Comparison of ENCODE assay signal across 17 mouse cellular contexts in genomic region chr12:56296524-56296923, GRCm38 (mm10). TPM values are rescaled to one million over a fixed set of nuclear protein-coding genes. Genes with fewer than 3 reads are reported as not detected.
A peak's percentile ranks its signal among the peaks of the same experiment; 100 is the strongest.
DNase-seq lines count a peak whose midpoint lies in the region; ATAC-seq and TF ChIP-seq lines count a peak whose summit lies in the region.
"Had no signal": no experiment of that assay in that cellular context is flagged by ENCODE, and none has a peak within 500 bp of the region (broad histone marks: within the 10 kb centered on the region; RNA-seq: fewer than 3 reads in every experiment).

No protein-coding gene starts in this region.

- H3K4me3 ChIP-seq in forebrain, embryonic 13.5 days, result no peak overlapping the region
- no peak overlapping the region for H3K4me3 ChIP-seq in forebrain, embryonic 10.5 days
- H3K4me3 ChIP-seq in midbrain, embryonic 13.5 days (replicated peaks), result no peak overlapping the region
- H3K4me3 ChIP-seq in midbrain, postnatal 0 days (ENCODE audit: low read depth, low read length), result no peak overlapping the region
- no peak overlapping the region for H3K4me3 ChIP-seq in intestine, embryonic 16.5 days (ENCODE audit: low read length)
- no peak overlapping the region for H3K4me3 ChIP-seq in liver, postnatal 0 days (ENCODE audit: low read depth, low read length)
- H3K4me3 ChIP-seq: embryonic facial prominence, embryonic 12.5 days; heart, embryonic 13.5 days; layer of hippocampus, adult 2 months; limb, embryonic 15.5 days had no signal

- peaks cover 17% of the 10 kb centered on the region for H3K4me1 ChIP-seq in forebrain, embryonic 13.5 days
- peaks cover 33% of the 10 kb centered on the region for H3K4me1 ChIP-seq in forebrain, embryonic 10.5 days
- peaks cover 27% of the 10 kb centered on the region for H3K4me1 ChIP-seq in midbrain, embryonic 13.5 days (replicated peaks)
- H3K4me1 ChIP-seq in midbrain, postnatal 0 days (ENCODE audit: insufficient read depth, low read length), result no peaks in the 10 kb centered on the region
- peaks cover 13% of the 10 kb centered on the region for H3K4me1 ChIP-seq in intestine, embryonic 16.5 days (ENCODE audit: control insufficient read depth, insufficient read depth, low read length)
- H3K4me1 ChIP-seq in liver, postnatal 0 days (ENCODE audit: insufficient read depth), result no peaks in the 10 kb centered on the region

- TF ChIP-seq EP300 in liver, postnatal 0 days (IDR thresholded peaks at IDR 0.05; ENCODE audit: low read depth), result no peak

- peak; percentile 37; the same call in 1 of the 2 replicates for ATAC-seq in forebrain, embryonic 13.5 days
- peak; percentile 21; the same call in 1 of the 2 replicates for ATAC-seq in midbrain, embryonic 13.5 days
- no peak for ATAC-seq in midbrain, postnatal 0 days (ENCODE audit: low FRiP score)
- ATAC-seq in intestine, embryonic 16.5 days, result peak; percentile 40; the same call in 1 of the 2 replicates
- ATAC-seq in liver, postnatal 0 days, result no peak

- H3K9me3 ChIP-seq in forebrain, embryonic 13.5 days (replicated peaks), result no peaks in the 10 kb centered on the region
- H3K9me3 ChIP-seq in forebrain, embryonic 10.5 days, result no peaks in the 10 kb centered on the region
- no peaks in the 10 kb centered on the region for H3K9me3 ChIP-seq in midbrain, embryonic 13.5 days
- no peaks in the 10 kb centered on the region for H3K9me3 ChIP-seq in midbrain, postnatal 0 days (ENCODE audit: low read length)
- H3K9me3 ChIP-seq in intestine, embryonic 16.5 days (ENCODE audit: control insufficient read depth, low read length), result no peaks in the 10 kb centered on the region
- H3K9me3 ChIP-seq in liver, postnatal 0 days (ENCODE audit: low read length), result no peaks in the 10 kb centered on the region
- H3K9me3 ChIP-seq: embryonic facial prominence, embryonic 12.5 days; heart, embryonic 13.5 days; limb, embryonic 15.5 days had no signal

- no peak overlapping the region for H3K4me2 ChIP-seq in forebrain, embryonic 13.5 days
- H3K4me2 ChIP-seq in midbrain, embryonic 13.5 days (replicated peaks), result no peak overlapping the region
- H3K4me2 ChIP-seq in midbrain, postnatal 0 days (ENCODE audit: low read depth, low read length, poor library complexity, severe bottlenecking), result no peak overlapping the region
- H3K4me2 ChIP-seq in intestine, embryonic 16.5 days (ENCODE audit: low read depth, low read length), result no peak overlapping the region
- no peak overlapping the region for H3K4me2 ChIP-seq in liver, postnatal 0 days (ENCODE audit: low read depth, low read length)
- H3K4me2 ChIP-seq: embryonic facial prominence, embryonic 12.5 days; heart, embryonic 13.5 days; limb, embryonic 15.5 days had no signal

- H3K27ac ChIP-seq in forebrain, embryonic 13.5 days, result no peak overlapping the region
- H3K27ac ChIP-seq in forebrain, embryonic 10.5 days, result no peak overlapping the region
- H3K27ac ChIP-seq in midbrain, embryonic 13.5 days, result no peak overlapping the region; the same call in 1 of the 2 replicates
- no peak overlapping the region for H3K27ac ChIP-seq in midbrain, postnatal 0 days (ENCODE audit: low read depth, low read length)
- H3K27ac ChIP-seq in intestine, embryonic 16.5 days (ENCODE audit: low read length), result no peak overlapping the region
- H3K27ac ChIP-seq in liver, postnatal 0 days (ENCODE audit: low read depth), result no peak overlapping the region
- H3K27ac ChIP-seq: embryonic facial prominence, embryonic 12.5 days; heart, embryonic 13.5 days; layer of hippocampus, adult 2 months; limb, embryonic 15.5 days had no signal

- DNase-seq in forebrain, embryonic 10.5 days (ENCODE audit: extremely low spot score, low spot score), result no peak
- DNase-seq in midbrain, postnatal 0 days (ENCODE audit: low spot score), result no peak
- peak; percentile 69 for DNase-seq in lung, postnatal 36 days
- DNase-seq in urinary bladder, postnatal 10 days (ENCODE audit: low spot score), result no peak
- no peak for DNase-seq in liver, postnatal 0 days
- DNase-seq: adrenal gland, adult 2 months; cerebellum, adult 11-12 months; cerebellum, postnatal 36 days; heart, postnatal 4 days had no signal

- 28% methylated on average over 6 of the region's 6 CpGs for WGBS in forebrain, embryonic 13.5 days
- 19% methylated on average over 6 of the region's 6 CpGs for WGBS in forebrain, embryonic 10.5 days
- WGBS in midbrain, embryonic 13.5 days, result 21% methylated on average over 6 of the region's 6 CpGs
- WGBS in midbrain, postnatal 0 days, result 47% methylated on average over 6 of the region's 6 CpGs
- WGBS in intestine, embryonic 16.5 days, result 39% methylated on average over 6 of the region's 6 CpGs
- WGBS in liver, postnatal 0 days (ENCODE audit: insufficient replicate concordance), result 61% methylated on average over 6 of the region's 6 CpGs

- H3K36me3 ChIP-seq in forebrain, embryonic 13.5 days (ENCODE audit: poor library complexity, severe bottlenecking), result no peaks in the 10 kb centered on the region
- no peaks in the 10 kb centered on the region for H3K36me3 ChIP-seq in forebrain, embryonic 10.5 days (replicated peaks)
- no peaks in the 10 kb centered on the region for H3K36me3 ChIP-seq in midbrain, embryonic 13.5 days
- H3K36me3 ChIP-seq in midbrain, postnatal 0 days (ENCODE audit: insufficient read depth, low read length), result no peaks in the 10 kb centered on the region
- no peaks in the 10 kb centered on the region for H3K36me3 ChIP-seq in intestine, embryonic 16.5 days (ENCODE audit: control insufficient read depth, insufficient read depth, low read length)
- no peaks in the 10 kb centered on the region for H3K36me3 ChIP-seq in liver, postnatal 0 days (replicated peaks; ENCODE audit: insufficient read depth, low read length)
- H3K36me3 ChIP-seq: embryonic facial prominence, embryonic 12.5 days; heart, embryonic 13.5 days; limb, embryonic 15.5 days had no signal

- TF ChIP-seq CTCF in midbrain, postnatal 0 days (IDR thresholded peaks at IDR 0.05), result no peak
- no peak for TF ChIP-seq CTCF in liver, postnatal 0 days (IDR thresholded peaks at IDR 0.05; ENCODE audit: low read depth)

- H3K27me3 ChIP-seq in forebrain, embryonic 13.5 days, result 0 out of 2 replicates have a peak, but pooled peaks cover 8% of the 10 kb centered on the region
- H3K27me3 ChIP-seq in forebrain, embryonic 10.5 days (ENCODE audit: poor library complexity, severe bottlenecking), result peaks cover 63% of the 10 kb centered on the region
- H3K27me3 ChIP-seq in midbrain, embryonic 13.5 days, result peaks cover 21% of the 10 kb centered on the region
- H3K27me3 ChIP-seq in midbrain, postnatal 0 days (ENCODE audit: insufficient read depth, low read length), result no peaks in the 10 kb centered on the region
- H3K27me3 ChIP-seq in intestine, embryonic 16.5 days (replicated peaks; ENCODE audit: control insufficient read depth, insufficient read depth, low read length), result no peaks in the 10 kb centered on the region
- H3K27me3 ChIP-seq in liver, postnatal 0 days (ENCODE audit: insufficient read depth, low read length), result no peaks in the 10 kb centered on the region
- H3K27me3 ChIP-seq: CH12.LX; embryonic facial prominence, embryonic 12.5 days had no signal

- no peak overlapping the region for H3K9ac ChIP-seq in forebrain, embryonic 13.5 days
- H3K9ac ChIP-seq in midbrain, embryonic 13.5 days (replicated peaks), result no peak overlapping the region
- H3K9ac ChIP-seq in midbrain, postnatal 0 days (replicated peaks; ENCODE audit: low read length, poor library complexity, severe bottlenecking), result no peak overlapping the region
- H3K9ac ChIP-seq in intestine, embryonic 16.5 days (ENCODE audit: low read depth, low read length), result no peak overlapping the region
- H3K9ac ChIP-seq in liver, postnatal 0 days (replicated peaks), result no peak overlapping the region
- H3K9ac ChIP-seq: embryonic facial prominence, embryonic 12.5 days; heart, embryonic 13.5 days; limb, embryonic 15.5 days had no signal

RNA-seq across cellular contexts. Expression of gene Mbip, which starts 49.2 kb away (rescaled TPM):
- 58.5 and 65.7 TPM in 2 replicates for polyA plus RNA-seq in forebrain, embryonic 13.5 days (2015; fragmentation: Nextera tagmentation; extraction: Ambion mirVana)
- polyA plus RNA-seq in forebrain, embryonic 10.5 days (2016; fragmentation: Nextera tagmentation; extraction: Ambion mirVana), result 64.1 and 65.7 TPM in 2 replicates
- polyA plus RNA-seq in midbrain, embryonic 13.5 days (2015; fragmentation: Nextera tagmentation; extraction: Ambion mirVana), result 51.1 and 56.0 TPM in 2 replicates
- 18.3 and 29.5 TPM in 2 replicates for total RNA-seq in midbrain, postnatal 0 days (2014; rRNA removed)
- polyA plus RNA-seq in midbrain, postnatal 0 days (2015; fragmentation: Nextera tagmentation; extraction: Ambion mirVana), result 33.8 and 35.2 TPM in 2 replicates
- 21.3 and 24.4 TPM in 2 replicates for polyA plus RNA-seq in intestine, embryonic 16.5 days (2015; fragmentation: Nextera tagmentation; extraction: Ambion mirVana)
- 7.7 and 7.8 TPM in 2 replicates for polyA plus RNA-seq in liver, postnatal 0 days (2015; fragmentation: Nextera tagmentation; extraction: Ambion mirVana)

Comparison
In these comparisons a context has a peak if more than half of its experiments do, and no peak if none do; other contexts are left out.
1. ATAC-seq: peak in forebrain, embryonic 13.5 days (single experiment), midbrain, embryonic 13.5 days (single experiment) and intestine, embryonic 16.5 days (single experiment); none in midbrain, postnatal 0 days (single experiment) and liver, postnatal 0 days (single experiment).